Mouse (Mus musculus): ENCODE measurements around the gene Golim4.
A peak's percentile ranks its signal among the peaks of the same experiment; 100 is the strongest.
"Not testable (repeated sequence)": the region's sequence is repeated elsewhere in the genome, so short reads cannot be mapped to it uniquely, and the experiment has no call there.

Golim4 gene

GRCm38 (mm10) chr3:75956551-75957302, at the start of gene Golim4:
Gene Golim4 (minus strand): TSS chr3:75956949.
- peak; percentile 81 to 86 for DNase-seq

- DNase-seq = no peak
These were observed 48.9 kb upstream of the Golim4 start for GRCm38 (mm10) chr3:76005621-76006020.

GRCm38 (mm10) chr3:76001156-76001555, 44.4 kb upstream of the Golim4 start:
- no peak for DNase-seq

- DNase-seq = no peak
These were observed 43.7 kb upstream of the Golim4 start for GRCm38 (mm10) chr3:76000481-76000880.

GRCm38 (mm10) chr3:75981031-75981750, 24.4 kb upstream of the Golim4 start:
- DNase-seq = not testable (repeated sequence)

- not testable (repeated sequence) for DNase-seq
These were observed 6.3 kb upstream of the Golim4 start for GRCm38 (mm10) chr3:75962784-75963772.

- DNase-seq = peak in 1 of 2 experiments; percentile 34
These were observed 873 bp downstream of the Golim4 start for GRCm38 (mm10) chr3:75955661-75956491.

GRCm38 (mm10) chr3:75954185-75954584, 2.6 kb downstream of the Golim4 start:
- no peak for DNase-seq

GRCm38 (mm10) chr3:75952328-75953060, 4.3 kb downstream of the Golim4 start:
- DNase-seq = no peak

GRCm38 (mm10) chr3:75950897-75951296, 5.9 kb downstream of the Golim4 start:
- no peak for DNase-seq

- no peak for DNase-seq
These were observed 7.4 kb downstream of the Golim4 start for GRCm38 (mm10) chr3:75949358-75949757.

GRCm38 (mm10) chr3:75948541-75949095, 8.1 kb downstream of the Golim4 start:
- no peak for DNase-seq

GRCm38 (mm10) chr3:75948003-75948402, 8.7 kb downstream of the Golim4 start:
- no peak for DNase-seq

- DNase-seq = no peak
These were observed 14.3 kb downstream of the Golim4 start for GRCm38 (mm10) chr3:75942303-75943060.

- no peak for DNase-seq
These were observed 14.9 kb downstream of the Golim4 start for GRCm38 (mm10) chr3:75941864-75942263.

GRCm38 (mm10) chr3:75936152-75936551, 20.6 kb downstream of the Golim4 start:
- DNase-seq = no peak

GRCm38 (mm10) chr3:75930659-75931225, 26.0 kb downstream of the Golim4 start:
- no peak for DNase-seq

GRCm38 (mm10) chr3:75929926-75930548, 26.7 kb downstream of the Golim4 start:
- no peak for DNase-seq

- no peak for DNase-seq
These were observed 30.4 kb downstream of the Golim4 start for GRCm38 (mm10) chr3:75926327-75926726.
